Mouse (Mus musculus) C2C12 (cell line): ENCODE results near the gene Megf11.

Experiments used
- CTCF ChIP-seq: IDR thresholded peaks from one replicate; pipeline ENCODE4 v1.5.1; 2011; ENCODE audit not compliant: control insufficient read depth, insufficient read depth, insufficient read length
- USF1 ChIP-seq: IDR thresholded peaks from one replicate; pipeline ENCODE4 v1.6.1; 2011; ENCODE audit warnings: low read depth, mild to moderate bottlenecking, control low read depth, moderate library complexity

DNA sequence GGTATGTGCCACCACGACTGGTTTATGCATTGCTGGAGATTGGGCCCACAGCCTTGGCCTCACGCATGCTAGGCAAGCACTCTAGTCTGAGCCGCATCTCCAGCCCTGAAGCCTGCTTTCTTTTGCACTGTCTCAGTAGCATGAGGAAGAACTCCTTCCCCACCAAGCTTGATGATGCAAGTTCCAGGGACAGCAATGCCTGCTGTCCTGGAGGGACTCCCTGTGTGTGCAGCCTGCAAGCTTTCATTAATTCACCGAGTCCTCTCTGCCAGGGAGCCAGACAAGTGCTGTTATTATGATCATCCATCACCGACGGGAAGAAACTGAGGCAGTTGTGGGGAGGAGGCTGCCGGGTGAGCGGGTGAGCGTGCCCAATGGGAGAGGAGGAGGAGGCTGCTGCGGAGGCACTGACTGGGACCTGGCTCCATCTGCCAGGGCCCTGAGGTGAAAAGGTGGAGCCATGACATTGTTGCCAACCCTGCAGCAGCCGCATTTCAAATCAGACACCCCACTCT, 14.1 kb upstream of the Megf11 start:
- no peak for TF ChIP-seq CTCF
- TF ChIP-seq USF1: no peak
